Mouse (Mus musculus): ENCODE measurements around the gene Ophn1. TPM values are rescaled to one million over a fixed set of nuclear protein-coding genes. Genes with fewer than 3 reads are reported as not detected.

The Ophn1 gene
- polyA plus RNA-seq, 1 experiment: 6.5 TPM

GRCm38 (mm10) chrX:98835989-98836388, 54.8 kb downstream of the Ophn1 start:
- no peak for DNase-seq (ENCODE audit: low read depth)

GRCm38 (mm10) chrX:98803813-98804212, 87.0 kb downstream of the Ophn1 start:
- no peak for DNase-seq (ENCODE audit: low read depth)

- DNase-seq (ENCODE audit: low read depth): no peak
Observed at GRCm38 (mm10) chrX:98774247-98774950, 116.4 kb downstream of the Ophn1 start.

- DNase-seq (ENCODE audit: low read depth): no peak
Observed at GRCm38 (mm10) chrX:98755089-98755488, 135.7 kb downstream of the Ophn1 start.

- DNase-seq (ENCODE audit: low read depth): no peak
Observed at GRCm38 (mm10) chrX:98751279-98751817, 139.5 kb downstream of the Ophn1 start.

GRCm38 (mm10) chrX:98736758-98737157, 154.1 kb downstream of the Ophn1 start:
- DNase-seq (ENCODE audit: low read depth): no peak

GRCm38 (mm10) chrX:98722991-98723390, 167.8 kb downstream of the Ophn1 start:
- DNase-seq (ENCODE audit: low read depth): no peak

- no peak for DNase-seq (ENCODE audit: low read depth)
Observed at GRCm38 (mm10) chrX:98707766-98708165, 183.1 kb downstream of the Ophn1 start.

GRCm38 (mm10) chrX:98701635-98702034, 189.2 kb downstream of the Ophn1 start:
- no peak for DNase-seq (ENCODE audit: low read depth)

GRCm38 (mm10) chrX:98682603-98683002, 208.2 kb downstream of the Ophn1 start:
- DNase-seq (ENCODE audit: low read depth): no peak

GRCm38 (mm10) chrX:98681281-98681680, 209.5 kb downstream of the Ophn1 start:
- DNase-seq (ENCODE audit: low read depth): no peak

GRCm38 (mm10) chrX:98670988-98671387, 219.8 kb downstream of the Ophn1 start:
- no peak for DNase-seq (ENCODE audit: low read depth)

- no peak for DNase-seq (ENCODE audit: low read depth)
Observed at GRCm38 (mm10) chrX:98651431-98651830, 239.4 kb downstream of the Ophn1 start.

GRCm38 (mm10) chrX:98628666-98629404, 262.0 kb downstream of the Ophn1 start:
- DNase-seq (ENCODE audit: low read depth): no peak

GRCm38 (mm10) chrX:98618865-98619264, 272.0 kb downstream of the Ophn1 start:
- DNase-seq (ENCODE audit: low read depth): no peak

GRCm38 (mm10) chrX:98617426-98617825, 273.4 kb downstream of the Ophn1 start:
- no peak for DNase-seq (ENCODE audit: low read depth)

GRCm38 (mm10) chrX:98574201-98574600, 316.6 kb downstream of the Ophn1 start:
- DNase-seq (ENCODE audit: low read depth): no peak

- no peak for DNase-seq (ENCODE audit: low read depth)
Observed at GRCm38 (mm10) chrX:98546458-98546857, 344.4 kb downstream of the Ophn1 start.

GRCm38 (mm10) chrX:98515329-98515728, 375.5 kb downstream of the Ophn1 start:
- DNase-seq (ENCODE audit: low read depth): no peak

- no peak for DNase-seq (ENCODE audit: low read depth)
Observed at GRCm38 (mm10) chrX:98514359-98514904, 376.4 kb downstream of the Ophn1 start.
